Mouse (Mus musculus) spleen, postnatal 36 days (tissue): ENCODE results near the gene Cxcr5.
A peak's percentile ranks its signal among the peaks of the same experiment; 100 is the strongest.

Experiments used
- DNase-seq, 2 experiments: peaks; one replicate each; pipeline ENCODE4 v3.0.0; 2022; ENCODE audit warnings: low spot score in 2 of 2, mixed read lengths in 1 of 2

The Cxcr5 gene

DNA sequence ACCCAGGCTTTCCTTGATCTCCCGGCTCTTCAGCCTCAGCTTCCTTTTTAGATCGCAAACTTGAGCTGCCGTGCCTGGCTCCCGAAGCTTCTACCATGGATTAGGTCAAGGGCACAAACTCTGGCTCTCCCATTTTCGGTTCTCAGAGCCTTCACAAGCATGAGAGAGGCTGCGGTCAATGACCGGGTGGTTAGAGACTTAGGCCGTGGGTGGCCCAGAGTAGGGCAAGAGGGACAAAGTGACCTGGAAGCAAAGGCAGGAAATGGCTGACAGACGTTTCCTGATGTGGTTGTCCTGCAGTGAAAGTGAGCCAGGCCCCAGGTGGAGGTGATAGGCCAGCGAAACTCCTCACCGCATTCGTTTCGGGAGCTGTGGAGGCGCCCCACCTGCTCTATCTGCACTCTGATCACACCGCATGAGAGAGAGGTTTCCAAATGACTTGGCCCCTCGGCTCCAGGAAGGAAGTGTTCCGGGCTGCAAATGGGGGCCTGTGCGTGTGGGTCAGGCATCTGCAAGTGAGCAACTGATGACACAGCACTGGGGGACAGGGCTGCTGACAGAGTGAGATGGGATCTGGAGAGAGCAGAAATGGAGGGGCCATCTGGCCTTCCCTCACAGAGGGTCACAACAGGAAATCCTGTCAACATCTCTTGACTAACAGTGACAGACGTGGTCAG is 23.9 kb downstream of the Cxcr5 start:
- DNase-seq = no peak

DNA sequence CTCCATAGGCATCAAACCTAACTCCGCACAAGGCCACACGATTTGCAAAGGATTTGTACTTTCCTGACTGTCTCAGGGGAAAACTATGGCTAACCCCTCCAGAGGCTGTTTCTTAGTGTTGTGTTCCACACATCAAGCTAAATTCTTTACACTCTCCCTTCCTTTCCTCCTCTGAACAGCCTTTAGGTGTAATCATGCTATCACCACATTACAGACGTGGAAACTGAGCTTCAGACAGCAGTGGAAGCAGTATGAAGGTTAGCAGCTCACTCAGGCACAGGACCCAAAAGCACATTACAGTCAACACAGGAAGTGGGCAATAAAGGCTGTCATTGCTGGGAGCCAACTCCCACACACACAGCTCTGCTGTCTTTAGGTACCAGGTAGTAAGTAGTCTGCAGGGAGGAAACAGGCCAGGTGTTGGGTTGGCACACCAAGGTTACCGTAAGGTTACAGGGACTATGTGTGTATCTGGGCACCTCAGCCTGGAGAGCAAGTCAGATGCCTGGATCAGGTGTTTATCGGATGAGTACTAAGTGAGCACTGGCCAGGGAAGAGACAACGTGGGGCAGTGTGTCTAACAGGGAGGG is 28.6 kb downstream of the Cxcr5 start:
- DNase-seq = peak; percentile 69 to 77

DNA sequence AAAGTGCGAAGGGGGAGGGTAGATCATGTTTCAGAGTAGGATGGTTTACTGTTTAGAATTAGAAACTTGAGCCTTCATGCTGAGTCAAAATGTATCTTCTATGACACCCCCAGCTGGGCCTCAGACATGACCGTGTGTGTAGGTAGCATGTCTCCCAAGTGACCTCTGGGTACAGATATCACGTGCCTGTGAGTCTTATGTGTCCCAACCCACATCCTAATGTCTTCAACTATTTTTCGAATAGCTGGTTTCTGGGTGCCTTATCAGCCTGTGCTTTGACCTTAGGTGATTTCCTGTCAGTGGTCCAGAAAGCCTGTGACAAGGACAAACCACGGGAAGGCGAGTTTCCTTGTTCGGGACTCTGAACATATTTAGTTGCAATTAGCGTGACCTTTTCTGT is 33.3 kb downstream of the Cxcr5 start:
- no peak for DNase-seq

DNA sequence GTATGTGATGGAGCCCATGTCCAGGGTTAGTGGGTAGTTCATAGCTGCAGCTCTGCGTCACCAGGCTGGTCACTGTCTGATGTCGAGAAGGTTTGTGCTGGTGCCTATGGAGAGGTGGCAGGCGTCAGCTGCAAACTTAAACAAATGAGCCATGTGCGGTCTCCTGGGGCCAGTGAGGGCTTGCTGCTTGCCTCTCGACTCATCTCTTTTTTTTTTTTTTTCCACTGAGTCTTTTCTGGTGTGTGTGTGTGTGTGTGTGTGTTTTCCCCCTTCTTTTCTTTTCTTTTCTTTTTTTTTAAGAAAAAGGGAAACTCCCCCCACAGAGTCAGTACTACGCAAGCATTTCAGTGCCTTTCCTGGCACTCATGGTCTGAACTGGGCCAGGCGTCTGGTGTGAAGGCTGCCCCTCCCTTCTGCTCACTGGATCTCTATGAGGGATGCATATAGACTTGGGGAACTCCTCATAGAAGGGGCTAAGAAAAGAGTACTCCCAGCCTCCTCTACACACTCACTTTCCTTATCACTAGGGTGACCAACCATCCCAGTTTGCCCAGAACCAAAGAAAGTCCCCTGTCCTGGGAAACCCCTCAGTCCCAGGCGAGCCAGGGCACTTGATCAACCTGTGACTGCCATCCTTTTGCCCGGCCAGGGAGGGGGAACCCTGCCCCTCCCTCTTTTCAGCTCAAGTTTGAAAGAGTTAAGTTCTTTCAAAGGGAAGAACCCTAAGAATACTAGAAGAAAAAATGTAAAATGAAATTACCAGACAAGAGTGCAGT is 35.2 kb downstream of the Cxcr5 start:
- DNase-seq = peak; percentile 90 to 91

DNA sequence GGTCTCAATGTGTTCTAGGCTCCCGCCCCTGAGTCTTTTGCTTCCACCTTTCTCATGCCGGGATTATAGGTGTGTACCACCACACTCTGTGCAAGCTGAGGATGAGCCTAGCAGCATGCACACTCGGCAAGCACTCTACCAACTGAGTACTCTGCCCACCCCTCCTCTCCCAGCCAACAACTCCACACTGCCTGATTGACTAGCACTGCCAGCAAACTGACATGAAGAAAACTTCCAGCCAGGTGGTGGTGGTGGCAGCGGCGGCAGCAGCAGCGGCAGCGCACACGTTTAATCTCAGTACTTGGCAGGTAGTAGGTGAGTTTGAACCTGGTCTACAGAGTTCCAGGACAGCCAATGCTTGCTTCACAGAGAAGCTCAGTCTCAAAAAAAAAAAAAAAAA is 36.1 kb downstream of the Cxcr5 start:
- no peak for DNase-seq

DNA sequence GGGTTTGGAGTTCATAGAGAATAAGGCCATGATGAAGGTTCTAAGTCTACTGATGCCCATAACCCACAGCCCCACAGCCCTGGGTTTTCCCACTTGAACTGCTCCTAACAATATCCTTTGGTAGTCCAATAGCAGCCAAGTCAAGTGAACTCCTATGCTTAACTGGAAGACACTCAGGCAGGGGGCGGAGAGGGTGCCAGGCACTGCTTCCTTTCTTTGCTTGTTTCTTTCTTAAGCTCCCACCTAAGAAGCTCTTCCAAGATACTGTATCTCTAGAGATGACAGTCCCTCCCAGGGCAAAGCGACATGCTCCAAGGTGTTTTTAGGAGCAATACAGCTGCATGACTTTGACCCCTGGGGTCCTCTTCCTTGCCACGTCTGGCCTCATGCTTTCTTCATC is 36.7 kb downstream of the Cxcr5 start:
- no peak for DNase-seq

DNA sequence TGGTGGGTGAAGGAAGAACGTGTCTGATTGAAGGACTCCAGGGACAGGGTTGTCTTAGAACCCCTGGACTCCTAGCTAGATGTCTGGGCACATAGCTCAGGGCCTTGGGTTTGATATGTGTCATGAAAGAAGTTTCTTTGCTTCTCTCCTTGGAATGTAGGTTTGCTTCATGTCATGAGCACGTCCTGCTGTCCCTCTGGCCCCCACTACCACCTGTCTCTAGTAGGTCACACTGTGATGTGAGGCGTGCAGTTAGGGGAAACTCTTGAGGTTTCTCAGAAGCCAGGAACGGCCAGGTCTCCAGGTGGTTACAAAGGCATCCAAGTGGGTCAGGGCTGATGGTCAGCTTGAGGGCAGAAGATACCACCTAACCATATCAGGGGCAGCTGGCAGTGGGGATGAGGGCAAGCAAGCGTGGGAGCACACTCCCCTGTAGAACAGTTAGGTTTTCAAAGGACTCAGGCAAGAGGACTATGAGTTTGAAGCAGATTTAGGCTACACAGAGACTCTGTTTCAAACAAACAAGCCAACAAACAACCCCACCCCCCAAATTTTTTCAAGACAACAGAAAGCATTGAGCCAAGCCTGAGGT is 37.3 kb downstream of the Cxcr5 start:
- DNase-seq = no peak

DNA sequence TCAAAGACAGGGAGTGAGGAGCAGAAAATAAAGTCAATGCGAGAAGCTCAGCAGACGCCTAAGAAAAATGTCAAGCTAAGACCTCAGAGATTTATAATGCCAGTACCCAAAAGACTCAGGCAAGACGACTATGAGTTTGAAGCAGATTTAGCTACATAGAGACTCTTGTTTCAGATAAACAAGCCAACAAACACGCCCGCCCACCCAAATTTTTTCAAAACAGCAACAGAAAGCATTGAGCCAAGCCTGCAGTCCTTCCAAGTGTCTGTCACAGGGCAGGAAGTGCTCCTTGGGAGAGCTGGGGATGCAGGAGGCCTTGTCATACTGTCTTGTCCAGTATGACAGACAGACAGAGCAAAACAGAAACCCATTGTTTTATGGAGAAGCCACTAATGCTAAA is 38.0 kb downstream of the Cxcr5 start:
- DNase-seq = no peak

DNA sequence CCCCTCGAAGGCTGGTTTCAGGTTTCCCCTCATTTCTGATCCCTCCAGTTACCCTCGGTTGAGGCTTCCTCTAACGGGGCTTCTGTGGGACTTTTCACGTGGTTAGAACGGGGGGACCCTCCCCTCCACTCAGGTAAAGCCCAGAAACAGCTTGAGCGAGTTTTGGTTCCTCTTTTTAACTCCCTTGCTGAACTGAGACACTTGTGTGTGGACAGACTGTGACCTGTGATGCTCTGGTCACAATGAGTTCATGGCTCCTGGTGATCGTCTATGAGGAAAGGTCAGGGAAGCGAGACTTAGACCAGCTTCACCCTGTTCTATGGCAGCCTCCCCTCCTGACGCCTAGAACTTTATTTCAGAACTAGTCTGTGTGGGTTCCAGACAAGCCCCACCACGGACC is 39.8 kb downstream of the Cxcr5 start:
- DNase-seq = peak; percentile 85 to 87

DNA sequence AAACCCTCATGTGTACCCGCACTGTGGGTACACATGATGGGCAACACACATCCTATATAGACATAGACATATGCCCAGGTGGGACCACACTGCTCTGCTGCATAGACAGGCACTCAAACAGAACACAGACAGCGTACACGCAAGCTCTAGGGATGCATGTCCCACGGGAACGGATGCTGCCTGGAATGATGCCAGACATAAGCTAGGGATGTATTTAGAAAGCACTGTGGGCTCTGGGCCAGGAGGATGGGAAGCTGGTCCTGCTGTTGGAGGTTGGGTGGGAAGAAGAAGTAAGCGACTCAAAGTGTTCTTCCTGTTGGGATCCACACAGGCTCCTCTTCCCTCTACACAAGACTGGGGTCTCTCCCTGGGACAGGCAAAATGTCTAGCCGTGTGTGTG is 43.6 kb downstream of the Cxcr5 start:
- no peak for DNase-seq

DNA sequence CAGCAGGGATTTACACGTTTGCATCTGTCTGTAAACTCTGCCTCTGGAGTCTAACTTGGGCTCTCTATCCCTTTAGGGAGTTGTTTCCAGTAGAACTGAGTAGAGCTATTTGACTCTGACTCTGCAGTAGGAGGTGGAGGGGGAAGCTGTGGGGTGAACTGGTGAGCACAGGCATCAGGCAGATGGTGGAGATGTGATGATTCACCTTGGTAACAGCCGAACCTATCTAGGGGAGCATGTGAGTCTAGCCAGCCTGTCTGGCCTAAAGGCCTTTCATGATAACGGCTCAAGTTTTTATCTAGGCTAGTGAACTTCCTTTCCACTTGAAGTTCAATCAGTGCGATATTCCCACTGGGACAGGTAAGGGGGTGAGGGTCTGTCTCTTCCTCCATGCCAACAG is 44.3 kb downstream of the Cxcr5 start:
- no peak for DNase-seq

DNA sequence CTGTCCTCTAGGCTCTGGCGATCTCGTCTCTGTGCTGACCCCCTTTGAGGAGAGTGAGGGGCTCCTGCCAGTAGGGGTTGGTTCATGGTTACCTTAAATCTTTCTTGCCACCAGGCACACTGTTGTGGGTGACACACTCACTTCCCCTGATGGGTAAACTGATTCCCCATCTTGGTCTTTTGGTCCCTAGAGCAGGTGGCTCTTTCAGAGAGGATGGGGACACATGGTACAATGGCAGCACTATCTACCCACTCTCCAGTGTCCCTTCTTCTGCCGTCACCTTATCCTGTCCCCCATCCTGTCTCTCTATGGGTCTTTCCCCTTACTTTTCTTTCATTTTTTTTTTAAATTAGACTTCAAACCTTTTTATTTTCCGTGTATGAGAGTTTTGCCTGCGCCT is 45.8 kb downstream of the Cxcr5 start:
- no peak for DNase-seq

DNA sequence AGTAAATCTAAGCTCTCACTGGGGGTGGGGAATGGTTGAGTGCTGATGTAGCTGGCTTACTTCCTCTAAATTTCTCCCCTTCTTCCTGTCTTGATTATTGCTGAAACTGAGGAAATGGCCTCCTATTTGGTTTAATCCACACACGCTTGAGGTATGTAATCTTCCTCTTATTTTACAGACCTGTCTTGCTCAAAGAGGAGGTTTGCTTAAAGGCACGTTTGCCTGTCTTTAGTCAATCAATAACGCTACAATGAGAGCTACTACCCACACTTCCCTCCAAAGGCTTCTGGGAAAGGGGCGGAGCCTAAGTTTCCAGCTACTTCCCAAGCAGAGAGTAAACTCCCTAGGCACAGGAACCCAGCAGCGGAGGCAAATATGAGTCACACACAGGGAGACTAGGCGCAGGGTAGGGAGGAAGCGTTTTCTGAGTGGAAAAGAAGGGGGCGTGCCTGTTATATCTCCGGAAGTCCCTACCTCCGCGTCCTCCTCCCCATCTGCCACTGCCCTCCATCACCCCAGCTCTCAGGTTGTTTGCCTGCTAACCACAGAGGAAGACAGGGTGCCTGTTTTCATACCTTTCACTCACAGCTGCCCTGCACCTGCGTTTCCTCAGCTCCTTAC is 46.4 kb downstream of the Cxcr5 start:
- peak; percentile 90 for DNase-seq

DNA sequence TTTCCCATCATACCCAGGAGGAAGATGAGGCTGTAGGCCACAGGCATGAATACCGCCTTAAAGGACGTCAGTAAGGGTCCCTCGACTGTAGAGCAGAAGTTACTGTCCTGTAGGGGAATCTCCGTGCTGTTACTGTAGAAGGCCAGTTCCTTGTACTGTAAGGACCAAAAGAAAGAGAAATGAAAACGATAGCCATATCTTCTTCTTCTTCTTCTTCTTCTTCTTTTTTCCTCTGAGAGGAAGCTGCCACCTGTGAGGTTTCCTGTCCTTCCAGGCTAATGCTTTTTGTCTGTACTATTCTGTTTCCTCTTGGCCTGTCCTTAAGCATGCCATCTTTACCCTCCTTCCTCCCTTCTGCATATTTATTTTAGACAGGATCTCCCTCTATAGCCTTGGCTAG is 47.5 kb downstream of the Cxcr5 start:
- peak in 1 of 2 experiments; percentile 53 for DNase-seq

DNA sequence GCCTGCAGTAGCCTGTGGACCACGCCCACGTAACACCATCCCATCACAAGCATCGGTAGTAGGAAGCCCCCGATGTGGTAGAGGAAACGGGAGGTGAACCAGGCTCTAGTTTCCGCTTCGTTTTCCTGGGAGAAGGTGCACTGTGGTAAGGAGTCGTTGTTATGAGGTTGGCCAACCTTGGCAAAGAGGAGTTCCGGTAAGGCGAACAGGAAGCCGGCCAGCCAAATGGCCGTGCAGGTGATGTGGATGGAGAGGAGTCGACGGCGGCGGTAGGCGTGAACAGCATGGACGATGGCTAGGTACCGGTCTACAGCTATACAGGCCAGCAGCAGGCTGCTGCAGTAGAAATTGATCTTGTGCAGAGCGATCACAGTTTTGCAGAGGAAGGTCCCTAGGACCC is 48.1 kb downstream of the Cxcr5 start:
- no peak for DNase-seq

DNA sequence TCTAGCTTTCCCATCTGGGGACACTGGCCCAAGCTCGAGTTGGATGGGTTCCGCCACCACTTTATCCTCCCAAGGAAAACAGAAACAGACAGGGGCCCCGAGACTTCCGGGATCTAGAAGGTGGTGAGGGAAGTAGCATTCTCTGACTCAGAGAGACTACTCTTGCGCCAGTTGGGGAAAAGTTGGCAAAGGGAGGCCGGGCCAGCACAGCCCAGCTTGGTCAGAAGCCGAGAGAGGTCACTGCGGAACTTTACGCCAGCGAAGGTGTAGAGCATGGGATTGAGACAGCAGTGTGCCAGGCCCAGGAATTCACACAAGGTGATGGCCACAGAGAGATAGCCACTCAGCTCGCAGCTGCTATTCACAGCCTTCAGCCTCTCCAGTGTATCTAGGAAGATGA is 48.6 kb downstream of the Cxcr5 start:
- no peak for DNase-seq

DNA sequence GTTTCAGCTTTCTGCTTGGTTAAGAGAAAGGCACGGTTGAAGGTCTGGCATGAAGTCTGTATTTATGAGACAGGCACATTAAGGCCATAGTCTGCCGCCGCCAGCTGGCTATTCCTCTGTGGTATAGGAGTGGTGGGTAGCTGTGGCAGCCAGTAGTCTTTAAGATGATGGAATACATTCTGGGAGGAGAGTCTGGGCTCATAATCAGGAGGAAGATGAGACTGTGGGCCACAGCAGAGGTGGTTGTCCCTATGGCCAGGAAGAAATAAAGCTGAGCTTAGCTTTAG is 49.0 kb downstream of the Cxcr5 start:
- no peak for DNase-seq

DNA sequence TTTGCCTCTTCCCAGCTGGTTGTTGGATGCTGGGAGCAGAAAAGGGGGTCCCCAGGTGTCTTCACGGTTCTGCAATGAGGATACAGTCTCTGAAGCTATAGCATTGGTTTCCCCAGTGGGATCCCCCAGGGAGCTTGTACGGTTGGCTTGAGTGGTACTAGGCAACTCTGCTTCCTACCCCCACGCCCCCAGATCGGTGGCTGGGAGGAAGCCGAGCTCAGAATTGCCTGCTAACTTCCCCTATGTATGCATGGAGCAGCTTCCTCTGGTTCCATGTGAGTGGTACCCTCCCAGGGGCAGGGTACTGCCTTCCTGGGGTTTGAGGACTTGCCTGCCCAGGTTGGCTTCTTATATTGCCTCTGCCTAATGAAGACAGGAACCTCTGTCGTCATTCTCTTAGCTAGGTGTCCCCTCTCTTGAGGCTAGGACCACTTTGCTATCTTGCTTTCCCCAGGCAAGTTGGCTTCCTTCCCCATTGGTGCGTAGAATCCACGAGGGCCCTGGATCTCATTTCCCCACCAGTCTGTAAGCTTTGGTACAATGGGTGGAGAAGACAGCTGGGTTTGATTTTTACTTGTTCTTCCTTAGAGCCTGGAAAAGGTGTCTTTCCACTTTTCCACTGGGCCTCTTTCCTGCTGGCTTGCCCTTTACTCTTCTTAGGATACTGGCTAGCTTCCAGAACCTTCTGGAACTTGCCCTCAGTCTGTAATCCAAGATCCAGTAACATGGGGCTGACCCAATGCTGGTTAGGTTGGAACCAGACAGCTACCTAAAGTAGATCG is 49.6 kb downstream of the Cxcr5 start:
- DNase-seq = peak; percentile 89 to 91

DNA sequence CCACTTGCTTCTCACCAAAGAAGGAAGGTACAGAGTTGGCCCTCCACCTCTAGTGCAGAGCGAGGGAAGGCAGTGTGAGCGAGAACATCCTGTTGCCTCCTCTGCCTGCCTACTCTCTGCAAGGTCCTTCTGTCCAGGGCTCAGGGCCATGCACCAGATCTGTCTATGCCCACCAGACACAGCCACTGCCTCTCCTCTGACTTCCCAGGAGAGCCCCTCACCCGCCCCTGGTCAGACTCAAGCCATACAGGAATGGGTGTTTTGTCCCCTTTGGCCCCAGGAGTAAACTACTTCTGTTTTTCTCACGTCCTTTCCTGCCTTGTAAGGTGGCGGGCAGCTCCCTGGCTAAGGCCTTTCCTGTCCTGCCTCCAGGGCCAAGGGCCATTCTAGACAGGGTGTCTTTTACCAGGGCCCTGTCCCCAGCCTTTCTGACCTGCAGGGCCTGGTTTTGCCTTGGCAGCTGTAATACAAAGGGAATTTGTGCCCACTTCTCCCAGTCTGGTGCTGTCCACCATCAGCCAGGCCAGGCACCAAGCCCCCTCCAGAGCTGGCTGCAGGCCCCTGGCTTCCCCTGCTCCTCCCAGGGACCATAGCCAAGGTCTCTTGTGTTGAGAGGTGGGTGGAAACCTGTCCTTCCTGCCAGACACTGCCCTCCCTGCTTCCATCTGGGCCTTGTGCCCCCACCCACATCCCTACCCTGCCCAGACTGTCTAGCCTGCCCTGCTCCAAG is 50.6 kb downstream of the Cxcr5 start:
- peak in 1 of 2 experiments; percentile 52 for DNase-seq

DNA sequence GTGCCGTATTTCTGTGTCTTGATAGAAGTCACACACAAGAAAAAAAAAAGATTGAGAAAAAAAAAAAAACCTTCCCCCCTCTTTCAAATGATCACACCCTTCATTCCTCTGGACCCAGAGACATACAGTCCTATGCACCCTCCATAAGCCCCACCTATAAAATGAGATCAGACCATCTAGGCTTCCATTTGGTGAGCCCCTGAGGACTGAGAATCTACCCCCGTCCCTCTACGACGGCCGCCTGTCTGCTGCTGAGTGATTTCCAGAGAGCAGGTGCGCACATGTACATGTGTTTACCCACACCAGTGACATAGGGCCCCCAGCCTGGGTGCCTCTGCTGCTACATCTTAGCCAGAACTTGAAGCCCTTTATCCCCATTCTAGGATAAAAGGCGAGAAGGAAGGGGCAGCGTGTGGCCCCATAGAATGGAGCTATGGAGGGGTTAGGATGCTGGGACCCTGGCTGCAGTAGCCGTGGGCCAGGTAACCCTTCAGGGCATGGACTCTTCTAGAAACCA is 51.3 kb downstream of the Cxcr5 start:
- no peak for DNase-seq
